8 mouse cellular contexts compared by ENCODE assay signal in the genomic region with DNA sequence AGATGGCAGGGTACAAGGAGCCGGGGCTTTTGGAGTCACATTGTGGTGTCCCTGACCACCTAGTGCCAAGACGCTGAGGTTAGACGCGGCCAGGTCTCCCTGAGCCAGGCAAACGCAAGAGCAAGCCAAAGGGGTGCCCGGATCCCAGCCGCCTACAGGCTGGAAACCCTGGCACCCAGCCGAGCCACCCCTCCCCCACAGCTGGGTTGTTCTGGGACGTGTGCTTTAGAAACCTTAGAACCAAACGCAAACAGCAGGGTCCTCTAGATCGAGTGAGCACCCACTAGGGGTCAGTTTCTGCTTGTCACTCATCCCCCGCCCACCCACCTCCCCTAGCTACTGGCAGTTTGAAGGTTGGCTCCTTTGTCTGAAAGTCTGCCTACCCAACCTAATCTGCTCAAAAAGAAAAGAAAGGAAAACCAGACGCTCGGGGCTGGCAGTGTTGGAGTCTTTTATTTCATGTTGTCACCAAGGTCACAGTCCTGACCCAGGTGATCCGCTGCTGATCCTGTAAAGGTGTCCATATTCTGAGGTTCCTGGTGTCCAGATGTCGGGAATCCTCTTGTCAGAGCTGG. TPM values are rescaled to one million over a fixed set of nuclear protein-coding genes. Genes with fewer than 3 reads are reported as not detected.
DNase-seq lines count a peak whose midpoint lies in the region; ATAC-seq and TF ChIP-seq lines count a peak whose summit lies in the region.

No protein-coding gene starts in this region.

- 11% methylated on average over 16 of the region's 16 CpGs for WGBS in cerebellum, adult 2 months
- WGBS in kidney, adult 2 months: 9% methylated on average over 16 of the region's 16 CpGs

- peaks cover 3% of the 10 kb centered on the region; the same call in 1 of the 2 replicates for H3K27me3 ChIP-seq in cerebellum, adult 2 months (ENCODE audit: control insufficient read depth, insufficient read depth, low read length)
- H3K27me3 ChIP-seq in kidney, adult 2 months (replicated peaks; ENCODE audit: control insufficient read depth, insufficient read depth, low read length): peaks cover 3% of the 10 kb centered on the region; the same call in 1 of the 2 replicates

- H3K4me1 ChIP-seq in cerebellum, adult 2 months (ENCODE audit: control insufficient read depth, insufficient read depth, low read length): peaks cover 7% of the 10 kb centered on the region; the same call in 1 of the 2 replicates
- H3K4me1 ChIP-seq in kidney, adult 2 months (ENCODE audit: control insufficient read depth, insufficient read depth, low read length): no peaks in the 10 kb centered on the region; the same call in 1 of the 2 replicates

- peak; percentile 38 to 42 for DNase-seq in cerebellum, adult 2 months
- no peak for DNase-seq in cerebellum, adult 9-10 months
- DNase-seq in heart, adult 8-10 months (ENCODE audit: low spot score): peak; percentile 7
- DNase-seq in kidney, adult 2 months: peak; percentile 80
- DNase-seq in lung, adult 18-20 months: peak; percentile 62 to 78
- peak; percentile 51 for DNase-seq in ovary, adult 18-20 months (ENCODE audit: low spot score)
- DNase-seq in spleen, postnatal 4 days (ENCODE audit: low spot score in 2 of 2): no peak

- no peaks in the 10 kb centered on the region for H3K36me3 ChIP-seq in kidney, adult 2 months (ENCODE audit: control insufficient read depth, insufficient read depth, low read length)

- H3K4me3 ChIP-seq in cerebellum, adult 2 months (replicated peaks; ENCODE audit: insufficient read depth, low read depth, low read length): peak overlapping the region; percentile 16
- peak overlapping the region; percentile 9; the same call in 1 of the 2 replicates for H3K4me3 ChIP-seq in kidney, adult 2 months (ENCODE audit: insufficient read depth, low read depth, low read length)

- ATAC-seq in common myeloid progenitor, adult 5-6 weeks (replicated peaks; ENCODE audit: low read depth, poor library complexity, severe bottlenecking): 0 out of 2 replicates have a peak, but pooled peaks have one; percentile 40

- TF ChIP-seq POLR2A in cerebellum, adult 2 months (IDR thresholded peaks at IDR 0.05; ENCODE audit: borderline replicate concordance, insufficient read depth, low read length): no peak
- TF ChIP-seq POLR2A in kidney, adult 2 months (IDR thresholded peaks at IDR 0.05; ENCODE audit: low read depth, low read length): no peak

- TF ChIP-seq CTCF in cerebellum, adult 2 months (IDR thresholded peaks at IDR 0.05; ENCODE audit: borderline replicate concordance, insufficient read depth, low read depth, low read length): peak; percentile 3; the same call in 1 of the 2 replicates
- TF ChIP-seq CTCF in kidney, adult 2 months (conservative IDR thresholded peaks at IDR 0.05; ENCODE audit: insufficient read depth, insufficient read length, low read depth, low read length): 0 out of 2 replicates have a peak, but pooled peaks have one; percentile 15

- H3K27ac ChIP-seq in cerebellum, adult 2 months (ENCODE audit: insufficient read depth, low read length): no peak overlapping the region
- H3K27ac ChIP-seq in kidney, adult 2 months (ENCODE audit: insufficient read depth, low read depth, low read length): peak overlapping the region; percentile 24; the same call in 1 of the 2 replicates

RNA-seq across cellular contexts. Expression of a gene that starts 4.1 kb away (rescaled TPM):
- polyA plus RNA-seq in cerebellum, adult 2 months (2012; rRNA removed): 6.0 and 6.4 TPM in 2 replicates
- total RNA-seq in common myeloid progenitor, adult 5-6 weeks (2017): not detected in 2 replicates
- total RNA-seq in heart, adult 8-10 months (2022): 1 to 10 TPM in 1 of 4 experiments, under 1 TPM in 3; 0.47 to 1.4 (median 0.74) TPM
- polyA plus RNA-seq in kidney, adult 2 months (2012; rRNA removed): 7.1 and 9.2 TPM in 2 replicates

RNA-seq across cellular contexts. Expression of a gene that starts 45.1 kb away (rescaled TPM):
- 707 and 723 TPM in 2 replicates for polyA plus RNA-seq in cerebellum, adult 2 months (2012; rRNA removed)
- total RNA-seq in common myeloid progenitor, adult 5-6 weeks (2017): 99.8 and 129 TPM in 2 replicates
- 1,000 to 10,000 TPM in 2 of 4 experiments, 100 to 1,000 TPM in 2; 847 to 1,031 (median 927) TPM for total RNA-seq in heart, adult 8-10 months (2022)
- polyA plus RNA-seq in kidney, adult 2 months (2012; rRNA removed): 508 and 670 TPM in 2 replicates

Comparison
In these comparisons a context has a peak if more than half of its experiments do, and no peak if none do; other contexts are left out.
1. DNase-seq: peak in cerebellum, adult 2 months (2 of 2), heart, adult 8-10 months (single experiment), kidney, adult 2 months (single experiment), lung, adult 18-20 months (2 of 2) and ovary, adult 18-20 months (single experiment); none in cerebellum, adult 9-10 months (single experiment) and spleen, postnatal 4 days (0 of 2).